Mouse (Mus musculus) thymus, postnatal 4 days (tissue): ENCODE measurements around the gene Slc34a2.

Experiments used
- DNase-seq: peaks from one replicate; pipeline ENCODE4 v3.0.0; 2021

The Slc34a2 gene

GRCm38 (mm10) chr5:53114616-53115267 lies 76.9 kb downstream of the Slc34a2 start:
- no peak for DNase-seq

- no peak for DNase-seq
These were observed 80.3 kb downstream of the Slc34a2 start for GRCm38 (mm10) chr5:53118212-53118611.

GRCm38 (mm10) chr5:53119689-53120088 lies 81.8 kb downstream of the Slc34a2 start:
- DNase-seq = no peak
